Mouse (Mus musculus) bone marrow, adult 2 months (tissue): ENCODE data around the gene Cnst.

Source experiments
- CTCF ChIP-seq: fragments of 200-500 bp; IDR thresholded peaks from 2 replicates; pipeline ENCODE4 v1.5.1; 2011; ENCODE audit warnings: low read length, control low read depth; ENCODE audit not compliant: control insufficient read depth, insufficient read depth
- POLR2A ChIP-seq: fragments of 200-500 bp; IDR thresholded peaks from 2 replicates; pipeline ENCODE4 v1.6.1; 2011; ENCODE audit warnings: low read depth, mild to moderate bottlenecking, control low read depth, low read length, borderline replicate concordance; ENCODE audit not compliant: control insufficient read depth

- no peak for TF ChIP-seq CTCF
- no peak for TF ChIP-seq POLR2A
Observed at GRCm38 (mm10) chr1:179634159-179634558, 88.0 kb downstream of the Cnst start.
